Mouse (Mus musculus) left cerebral cortex, adult 18-20 months (tissue): Measurements from ENCODE around the gene Fam83d. TPM values are rescaled to one million over a fixed set of nuclear protein-coding genes. Genes with fewer than 3 reads are reported as not detected.
"Not testable (repeated sequence)": the region's sequence is repeated elsewhere in the genome, so short reads cannot be mapped to it uniquely, and the experiment has no call there.

ENCODE experiments used
- DNase-seq, 2 experiments: peaks; one replicate each; pipeline ENCODE4 v3.0.0; 2021 to 2022; ENCODE audit warnings: low spot score in 2 of 2, mixed read lengths in 1 of 2
- long read RNA-seq, 2 experiments: library from polyadenylated mRNA; stranded (forward); transcript quantifications; one replicate each; pipeline ENCODE4 v2.0.0; 2021
- total RNA-seq, 2 experiments: library from RNA; stranded (reverse); gene quantifications; 2 replicates each; pipeline ENCODE4 v1.2.3; 2021

Gene Fam83d
- under 1 TPM; 0.94 to 0.98 TPM for total RNA-seq
- long read RNA-seq, experiment 1, partial matches to known transcripts: 0 of 5 reads
- long read RNA-seq, experiment 1, other reads (novel, unspliced or antisense): 0 of 5 reads
- long read RNA-seq, experiment 2, partial matches to known transcripts: 0 of 1 reads
- long read RNA-seq, experiment 2, other reads (novel, unspliced or antisense): 0 of 1 reads

- peak; percentile 90 to 94 for DNase-seq
Measured at GRCm38 (mm10) chr2:158767742-158768339, at the start of gene Fam83d. Fam83d (plus strand) TSS chr2:158768093.

GRCm38 (mm10) chr2:158718816-158719549, 48.9 kb upstream of the Fam83d start:
- no peak for DNase-seq

- no peak for DNase-seq
Measured at GRCm38 (mm10) chr2:158720715-158721370, 47.0 kb upstream of the Fam83d start.

GRCm38 (mm10) chr2:158721481-158721880, 46.4 kb upstream of the Fam83d start:
- no peak for DNase-seq

GRCm38 (mm10) chr2:158722135-158722534, 45.8 kb upstream of the Fam83d start:
- no peak for DNase-seq

- peak in 1 of 2 experiments; percentile 64 for DNase-seq
Measured at GRCm38 (mm10) chr2:158722991-158723551, 44.8 kb upstream of the Fam83d start.

GRCm38 (mm10) chr2:158723806-158724205, 44.1 kb upstream of the Fam83d start:
- DNase-seq: no peak

- DNase-seq: no peak
Measured at GRCm38 (mm10) chr2:158726252-158726651, 41.6 kb upstream of the Fam83d start.

- no peak for DNase-seq
Measured at GRCm38 (mm10) chr2:158728061-158728815, 39.7 kb upstream of the Fam83d start.

GRCm38 (mm10) chr2:158730896-158731295, 37.0 kb upstream of the Fam83d start:
- no peak for DNase-seq

- no peak for DNase-seq
Measured at GRCm38 (mm10) chr2:158732521-158732920, 35.4 kb upstream of the Fam83d start.

GRCm38 (mm10) chr2:158733136-158733535, 34.8 kb upstream of the Fam83d start:
- peak in 1 of 2 experiments; percentile 62 for DNase-seq

- no peak for DNase-seq
Measured at GRCm38 (mm10) chr2:158733914-158734313, 34.0 kb upstream of the Fam83d start.

- DNase-seq: peak; percentile 56 to 73
Measured at GRCm38 (mm10) chr2:158734500-158735152, 33.3 kb upstream of the Fam83d start.

- no peak for DNase-seq
Measured at GRCm38 (mm10) chr2:158735340-158735739, 32.6 kb upstream of the Fam83d start.

GRCm38 (mm10) chr2:158736247-158736646, 31.6 kb upstream of the Fam83d start:
- DNase-seq: not testable (repeated sequence)

- DNase-seq: no peak
Measured at GRCm38 (mm10) chr2:158738591-158738990, 29.3 kb upstream of the Fam83d start.

GRCm38 (mm10) chr2:158739113-158739512, 28.8 kb upstream of the Fam83d start:
- DNase-seq: no peak

- no peak for DNase-seq
Measured at GRCm38 (mm10) chr2:158741011-158741501, 26.8 kb upstream of the Fam83d start.

GRCm38 (mm10) chr2:158742431-158742830, 25.5 kb upstream of the Fam83d start:
- DNase-seq: no peak
